Mouse (Mus musculus) kidney, postnatal 10 days (tissue): Measurements from ENCODE around the gene Amz2.

Source experiments
- DNase-seq: peaks from one replicate; pipeline ENCODE4 v3.0.0; 2021; ENCODE audit warnings: mixed read lengths

Amz2 gene

GRCm38 (mm10) chr11:109495771-109496474 lies 70.2 kb downstream of the Amz2 start:
- DNase-seq: peak; percentile 67

- no peak for DNase-seq
Observed at GRCm38 (mm10) chr11:109496475-109496993, 70.8 kb downstream of the Amz2 start.

GRCm38 (mm10) chr11:109496996-109497714 lies 71.4 kb downstream of the Amz2 start:
- no peak for DNase-seq

GRCm38 (mm10) chr11:109497990-109498389 lies 72.2 kb downstream of the Amz2 start:
- DNase-seq: no peak

- peak; percentile 61 for DNase-seq
Observed at GRCm38 (mm10) chr11:109500206-109500605, 74.5 kb downstream of the Amz2 start.
